Mouse (Mus musculus) heart, embryonic 13.5 days (tissue): ENCODE measurements around the gene Prps1l3. TPM values are rescaled to one million over a fixed set of nuclear protein-coding genes. Genes with fewer than 3 reads are reported as not detected.
A peak's percentile ranks its signal among the peaks of the same experiment; 100 is the strongest.
"Not testable (repeated sequence)": the region's sequence is repeated elsewhere in the genome, so short reads cannot be mapped to it uniquely, and the experiment has no call there.

ENCODE experiments used
- ATAC-seq: fragments of 200-750 bp; cut with Nextera tagmentation; 2 replicates; pipeline ENCODE4 v1.8.0; 2017; ENCODE audit warnings: moderate TSS enrichment; ENCODE audit not compliant: insufficient number of reproducible peaks, low FRiP score, low TSS enrichment; ENCODE audit errors: extremely low read depth
- H3K27ac ChIP-seq: fragments of 300-500 bp; sonication (generic); replicated peaks from 2 replicates; pipeline ENCODE4 v1.5.1; 2015; ENCODE audit warnings: moderate library complexity, mild to moderate bottlenecking, inconsistent platforms
- H3K27me3 ChIP-seq: fragments of 300-500 bp; sonication (generic); replicated peaks from 2 replicates; pipeline ENCODE4 v1.6.1; 2015; ENCODE audit warnings: mild to moderate bottlenecking, inconsistent platforms
- H3K36me3 ChIP-seq: fragments of 300-500 bp; sonication (generic); 2 replicates; pipeline ENCODE4 v1.6.1; 2015; ENCODE audit warnings: mild to moderate bottlenecking, inconsistent platforms
- H3K4me1 ChIP-seq: fragments of 300-500 bp; sonication (generic); 2 replicates; pipeline ENCODE4 v1.6.1; 2015; ENCODE audit warnings: inconsistent platforms
- H3K4me2 ChIP-seq: fragments of 300-500 bp; sonication (generic); 2 replicates; pipeline ENCODE4 v1.6.1; 2015; ENCODE audit warnings: inconsistent platforms, mild to moderate bottlenecking, moderate library complexity
- H3K4me3 ChIP-seq: fragments of 300-500 bp; sonication (generic); 2 replicates; pipeline ENCODE4 v1.5.1; 2015; ENCODE audit warnings: moderate library complexity, mild to moderate bottlenecking, inconsistent platforms
- H3K9ac ChIP-seq: fragments of 300-500 bp; sonication (generic); 2 replicates; pipeline ENCODE4 v1.6.1; 2015; ENCODE audit warnings: inconsistent platforms, mild to moderate bottlenecking, moderate library complexity
- H3K9me3 ChIP-seq: fragments of 300-500 bp; sonication (generic); 2 replicates; pipeline ENCODE4 v1.6.1; 2016; ENCODE audit warnings: inconsistent platforms
- WGBS: fragments of 180-500 bp; shearing (Covaris S2); methylation state at CpG from one replicate; pipeline ENCODE4 v1.1.7; 2015; ENCODE audit warnings: mixed read lengths; 5-methylcytosine and 5-hydroxymethylcytosine counted together
- polyA plus RNA-seq: library from polyadenylated mRNA; unstranded; fragments of >200 nt; fragmentation: Nextera tagmentation; extraction: Ambion mirVana; gene quantifications from 2 replicates; pipeline ENCODE4 v1.2.1, GENCODE M21; 2015

Gene Prps1l3
- polyA plus RNA-seq, 1 experiment from 2014 or later, result 32.3 TPM

- Histone ChIP-seq H3K4me3 (no peak overlapping the region), H3K4me1 (peaks cover 5% of the 10 kb centered on the region; the same call in 1 of the 2 replicates), H3K36me3 (no peaks in the 10 kb centered on the region), H3K27me3 (peaks cover 15% of the 10 kb centered on the region; the same call in 1 of the 2 replicates), H3K4me2 (no peak overlapping the region), H3K27ac (no peak overlapping the region), H3K9ac (no peak overlapping the region), H3K9me3 (no peaks in the 10 kb centered on the region)
- 87% methylated on average over 2 of the region's 2 CpGs for WGBS
- ATAC-seq, result no peak
Observed at GRCm38 (mm10) chr12:57199427-57199826, 30.8 kb upstream of the Prps1l3 start.

GRCm38 (mm10) chr12:57201901-57202300, 28.3 kb upstream of the Prps1l3 start:
- no peaks in the 10 kb centered on the region for H3K9me3 ChIP-seq

GRCm38 (mm10) chr12:57204276-57204851, 25.8 kb upstream of the Prps1l3 start:
- H3K4me3 ChIP-seq, result no peak overlapping the region
- no peaks in the 10 kb centered on the region for H3K4me1 ChIP-seq
- WGBS, result 79% methylated on average over 4 of the region's 4 CpGs
- no peak overlapping the region for H3K4me2 ChIP-seq
- H3K9ac ChIP-seq, result no peak overlapping the region
- H3K9me3 ChIP-seq, result no peaks in the 10 kb centered on the region
- no peaks in the 10 kb centered on the region for H3K36me3 ChIP-seq
- H3K27me3 ChIP-seq, result no peaks in the 10 kb centered on the region
- ATAC-seq, result no peak
- H3K27ac ChIP-seq, result no peak overlapping the region

More at GRCm38 (mm10) chr12:57201901-57202300, 28.3 kb upstream of the Prps1l3 start:
- no peak overlapping the region for H3K4me2 ChIP-seq
- no peak for ATAC-seq
- no peak overlapping the region for H3K9ac ChIP-seq
- no peak overlapping the region for H3K27ac ChIP-seq
- H3K4me3 ChIP-seq, result no peak overlapping the region
- 0 out of 2 replicates have a peak, but pooled peaks cover 3% of the 10 kb centered on the region for H3K4me1 ChIP-seq
- WGBS, result 85% methylated on average over 3 of the region's 3 CpGs
- H3K27me3 ChIP-seq, result peaks cover 12% of the 10 kb centered on the region; the same call in 1 of the 2 replicates
- H3K36me3 ChIP-seq, result no peaks in the 10 kb centered on the region

GRCm38 (mm10) chr12:57211353-57212311, 18.6 kb upstream of the Prps1l3 start:
- H3K36me3 ChIP-seq, result no peaks in the 10 kb centered on the region
- peak overlapping the region; percentile 55 for H3K27ac ChIP-seq
- peak overlapping the region; percentile 94 for H3K4me2 ChIP-seq
- peak overlapping the region; percentile 63 for H3K4me3 ChIP-seq
- peaks cover 6% of the 10 kb centered on the region; the same call in 1 of the 2 replicates for H3K4me1 ChIP-seq
- 5% methylated on average over 30 of the region's 30 CpGs for WGBS
- peak; percentile 80; the same call in 1 of the 2 replicates for ATAC-seq
- H3K27me3 ChIP-seq, result no peaks in the 10 kb centered on the region
- H3K9ac ChIP-seq, result peak overlapping the region; percentile 83
- no peaks in the 10 kb centered on the region for H3K9me3 ChIP-seq

GRCm38 (mm10) chr12:57212463-57212862, 17.7 kb upstream of the Prps1l3 start:
- H3K36me3 ChIP-seq, ATAC-seq, H3K4me1 ChIP-seq, H3K4me3 ChIP-seq, H3K27ac ChIP-seq, H3K9ac ChIP-seq, H3K27me3 ChIP-seq, H3K9me3 ChIP-seq: not testable (repeated sequence)
- WGBS, result 60% methylated on average over 5 of the region's 5 CpGs
- peak overlapping the region; percentile 94; the same call in 1 of the 2 replicates for H3K4me2 ChIP-seq

GRCm38 (mm10) chr12:57226411-57226810, 3.8 kb upstream of the Prps1l3 start:
- Histone ChIP-seq H3K4me2 (no peak overlapping the region), H3K9ac (no peak overlapping the region), H3K36me3 (no peaks in the 10 kb centered on the region), H3K4me3 (no peak overlapping the region), H3K4me1 (peaks cover 10% of the 10 kb centered on the region), H3K9me3 (no peaks in the 10 kb centered on the region), H3K27me3 (no peaks in the 10 kb centered on the region), H3K27ac (no peak overlapping the region)
- 78% methylated on average over 9 of the region's 9 CpGs for WGBS
- ATAC-seq, result no peak

- no peak overlapping the region for H3K9ac ChIP-seq
- ATAC-seq, result no peak
- no peaks in the 10 kb centered on the region for H3K9me3 ChIP-seq
- no peak overlapping the region for H3K4me3 ChIP-seq
- no peak overlapping the region for H3K4me2 ChIP-seq
- no peak overlapping the region for H3K27ac ChIP-seq
- H3K36me3 ChIP-seq, result no peaks in the 10 kb centered on the region
- 75% methylated on average over 4 of the region's 8 CpGs for WGBS
- H3K27me3 ChIP-seq, result no peaks in the 10 kb centered on the region
- H3K4me1 ChIP-seq, result peaks cover 15% of the 10 kb centered on the region
Observed at GRCm38 (mm10) chr12:57227776-57228175, 2.4 kb upstream of the Prps1l3 start.

GRCm38 (mm10) chr12:57229703-57230102, 509 bp upstream of the Prps1l3 start:
- no peak for ATAC-seq
- Histone ChIP-seq H3K27ac (peak overlapping the region; percentile 91), H3K36me3 (peaks cover 3% of the 10 kb centered on the region), H3K9ac (peak overlapping the region; percentile 95), H3K27me3 (no peaks in the 10 kb centered on the region), H3K4me1 (peaks cover 18% of the 10 kb centered on the region), H3K4me2 (peak overlapping the region; percentile 81), H3K4me3 (peak overlapping the region; percentile 88), H3K9me3 (no peaks in the 10 kb centered on the region)
- 21% methylated on average over 4 of the region's 4 CpGs for WGBS

GRCm38 (mm10) chr12:57231085-57231875, 1.1 kb downstream of the Prps1l3 start:
- H3K4me1 ChIP-seq, result peaks cover 25% of the 10 kb centered on the region
- H3K9ac ChIP-seq, result peak overlapping the region; percentile 95
- H3K4me2 ChIP-seq, result peak overlapping the region; percentile 81
- H3K9me3 ChIP-seq, result no peaks in the 10 kb centered on the region
- H3K4me3 ChIP-seq, result peak overlapping the region; percentile 88
- no peaks in the 10 kb centered on the region for H3K27me3 ChIP-seq
- WGBS, result 60% methylated on average over 14 of the region's 14 CpGs
- H3K36me3 ChIP-seq, result peaks cover 10% of the 10 kb centered on the region
- H3K27ac ChIP-seq, result peak overlapping the region; percentile 91; the same call in 1 of the 2 replicates
- ATAC-seq, result no peak

GRCm38 (mm10) chr12:57233386-57233785, 3.2 kb downstream of the Prps1l3 start:
- no peak overlapping the region for H3K4me3 ChIP-seq
- H3K9ac ChIP-seq, result no peak overlapping the region
- H3K4me1 ChIP-seq, result peaks cover 28% of the 10 kb centered on the region
- no peak overlapping the region for H3K27ac ChIP-seq
- no peak overlapping the region for H3K4me2 ChIP-seq
- H3K9me3 ChIP-seq, result no peaks in the 10 kb centered on the region
- WGBS, result 76% methylated on average over 5 of the region's 5 CpGs
- no peak for ATAC-seq
- peaks cover 14% of the 10 kb centered on the region for H3K36me3 ChIP-seq
- H3K27me3 ChIP-seq, result no peaks in the 10 kb centered on the region
